Mouse (Mus musculus) heart, adult 8-10 months (tissue): ENCODE measurements at regions not wholly inside any gene's neighbourhood (a gene's known extent, or its start where the extent isn't known, plus 50 kb on each side); places are given as distances from the start of the nearest gene placed in this dataset.

Source experiments
- DNase-seq: peaks from one replicate; pipeline ENCODE4 v3.0.0; 2022; ENCODE audit warnings: low spot score

GRCm38 (mm10) chr8:77843229-77843628 is 119.0 kb upstream of the Ednra start:
- no peak for DNase-seq

- DNase-seq: no peak
These were observed 126.3 kb upstream of the Ednra start for GRCm38 (mm10) chr8:77850523-77850922.

DNA sequence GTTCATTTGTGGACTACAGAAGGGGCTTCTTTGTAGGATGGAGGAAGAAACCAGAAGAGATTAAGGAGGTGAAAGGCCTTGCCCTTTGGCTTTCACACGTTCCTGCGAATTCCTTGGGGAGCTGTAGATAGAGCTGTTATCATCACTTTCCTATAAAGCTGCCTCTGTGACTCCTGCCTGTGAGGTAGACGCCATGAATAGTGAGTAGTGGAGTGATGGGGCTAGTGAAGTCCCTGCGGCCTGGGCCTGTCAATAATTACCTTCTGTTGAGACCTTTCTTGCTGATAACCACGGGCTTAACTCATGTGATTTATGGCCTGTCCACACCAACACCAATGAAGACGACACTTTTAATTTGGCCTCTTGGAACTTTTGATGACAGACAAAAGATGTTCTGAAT is 146.0 kb upstream of the Ednra start:
- DNase-seq: no peak

DNA sequence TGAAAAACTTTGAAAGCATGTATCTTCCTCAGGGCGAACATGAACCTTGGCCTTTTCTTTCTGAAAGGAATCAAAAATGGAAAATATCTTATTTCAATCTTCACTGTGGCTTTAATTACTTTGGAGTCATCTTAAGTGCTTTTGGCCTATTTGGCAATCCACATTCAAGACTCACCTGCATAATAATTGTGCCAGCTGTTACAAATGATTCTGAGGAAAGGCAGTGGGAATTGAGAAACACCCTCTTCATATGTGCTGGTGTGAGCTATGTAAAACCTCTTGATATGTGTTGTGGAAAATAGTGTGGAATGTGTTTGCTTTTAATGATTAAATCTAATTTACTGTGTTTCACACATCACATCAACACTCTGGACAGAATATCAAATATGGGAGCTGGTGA is 148.5 kb upstream of the Ednra start:
- DNase-seq: no peak

GRCm38 (mm10) chr8:77919776-77920175 is 195.5 kb upstream of the Ednra start:
- DNase-seq: no peak

DNA sequence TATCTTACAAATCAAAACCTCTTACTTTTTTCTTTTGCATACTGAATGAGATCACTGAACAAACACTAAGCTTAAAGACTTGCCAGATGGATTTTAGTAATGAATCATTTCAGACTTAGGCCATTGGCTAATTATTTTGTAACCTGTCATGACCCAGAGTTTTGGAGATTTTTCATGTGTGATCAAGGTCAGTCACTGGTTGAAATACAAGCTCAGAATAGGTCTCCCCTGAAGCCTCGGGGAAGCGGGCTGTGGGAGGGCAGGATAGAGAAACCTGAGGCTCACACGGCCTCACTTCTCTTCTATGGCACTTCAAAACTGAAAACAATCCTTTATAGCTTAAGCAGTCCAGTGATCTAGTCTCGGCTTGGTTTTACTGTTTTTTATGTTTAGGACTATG is 197.6 kb upstream of the Ednra start:
- DNase-seq: no peak

DNA sequence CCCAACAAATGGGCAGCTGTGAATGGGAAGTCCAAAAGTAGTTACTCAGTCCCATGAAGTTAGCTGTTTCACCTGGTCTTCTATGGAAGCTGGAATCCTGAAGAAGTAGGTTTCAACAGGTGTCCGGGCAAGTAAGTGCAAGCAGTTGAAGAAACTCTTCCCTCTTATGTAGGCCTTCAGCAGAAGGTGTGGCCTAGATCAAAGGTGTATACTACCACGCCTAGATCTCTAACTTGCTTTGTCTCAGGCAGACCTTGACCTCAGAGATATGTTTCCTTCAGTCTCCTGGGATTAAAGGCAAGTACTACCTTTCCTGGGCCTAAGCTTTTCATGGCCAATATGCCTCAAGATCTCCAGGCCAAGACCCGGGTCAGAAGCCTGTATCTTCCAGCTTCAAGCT is 223.4 kb upstream of the Ednra start:
- no peak for DNase-seq

GRCm38 (mm10) chr8:77949640-77950039 is 225.4 kb upstream of the Ednra start:
- no peak for DNase-seq

- DNase-seq: no peak
These were observed 234.6 kb upstream of the Ednra start for GRCm38 (mm10) chr8:77958814-77959372.

GRCm38 (mm10) chr8:77963102-77963698 is 238.9 kb upstream of the Ednra start:
- DNase-seq: peak; percentile 67

GRCm38 (mm10) chr8:77970378-77970777 is 242.7 kb upstream of the Ttc29 start:
- no peak for DNase-seq

GRCm38 (mm10) chr8:77973714-77974113 is 239.4 kb upstream of the Ttc29 start:
- DNase-seq: no peak

- no peak for DNase-seq
These were observed 234.0 kb upstream of the Ttc29 start for GRCm38 (mm10) chr8:77979106-77979505.

DNA sequence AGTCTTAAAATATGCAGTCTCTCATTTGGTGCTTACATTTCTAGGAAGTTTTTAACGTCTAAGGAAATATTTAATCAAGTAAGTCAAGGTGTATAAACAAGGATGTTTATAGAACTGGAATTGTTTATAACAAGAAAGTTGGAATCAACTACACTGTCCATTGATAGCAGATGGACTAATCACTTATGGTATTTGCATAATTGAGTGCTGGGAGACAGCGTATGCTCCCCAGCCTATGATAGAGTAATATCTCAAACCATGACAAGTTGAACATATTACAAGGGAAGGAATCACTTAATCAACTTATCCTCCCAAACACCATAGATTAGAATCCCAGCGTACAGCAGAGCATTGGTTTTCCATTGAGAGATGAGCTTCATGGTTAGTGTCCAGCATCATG is 232.4 kb upstream of the Ttc29 start:
- no peak for DNase-seq

DNA sequence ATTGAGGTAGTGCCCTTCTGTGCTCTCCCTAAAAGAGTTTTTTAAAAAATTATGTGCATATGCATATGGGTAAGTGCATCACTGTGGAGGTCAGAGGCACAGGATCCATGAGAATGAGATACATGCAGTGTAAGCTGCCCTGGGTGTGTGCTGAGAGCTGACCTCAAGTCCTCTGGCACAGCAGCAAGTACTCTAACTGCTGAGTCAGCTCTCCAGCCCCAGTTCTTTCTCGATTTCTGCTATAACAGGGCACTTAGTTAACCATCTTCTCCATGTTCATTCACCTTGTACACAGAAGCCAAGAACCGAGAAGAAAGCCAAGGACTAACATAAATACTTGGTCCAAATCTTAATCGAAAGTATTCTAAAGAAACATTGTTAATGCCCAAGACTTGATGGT is 231.1 kb upstream of the Ttc29 start:
- DNase-seq: no peak

- DNase-seq: no peak
These were observed 229.6 kb upstream of the Ttc29 start for GRCm38 (mm10) chr8:77983476-77983875.

GRCm38 (mm10) chr8:77987237-77987636 is 225.9 kb upstream of the Ttc29 start:
- DNase-seq: no peak

DNA sequence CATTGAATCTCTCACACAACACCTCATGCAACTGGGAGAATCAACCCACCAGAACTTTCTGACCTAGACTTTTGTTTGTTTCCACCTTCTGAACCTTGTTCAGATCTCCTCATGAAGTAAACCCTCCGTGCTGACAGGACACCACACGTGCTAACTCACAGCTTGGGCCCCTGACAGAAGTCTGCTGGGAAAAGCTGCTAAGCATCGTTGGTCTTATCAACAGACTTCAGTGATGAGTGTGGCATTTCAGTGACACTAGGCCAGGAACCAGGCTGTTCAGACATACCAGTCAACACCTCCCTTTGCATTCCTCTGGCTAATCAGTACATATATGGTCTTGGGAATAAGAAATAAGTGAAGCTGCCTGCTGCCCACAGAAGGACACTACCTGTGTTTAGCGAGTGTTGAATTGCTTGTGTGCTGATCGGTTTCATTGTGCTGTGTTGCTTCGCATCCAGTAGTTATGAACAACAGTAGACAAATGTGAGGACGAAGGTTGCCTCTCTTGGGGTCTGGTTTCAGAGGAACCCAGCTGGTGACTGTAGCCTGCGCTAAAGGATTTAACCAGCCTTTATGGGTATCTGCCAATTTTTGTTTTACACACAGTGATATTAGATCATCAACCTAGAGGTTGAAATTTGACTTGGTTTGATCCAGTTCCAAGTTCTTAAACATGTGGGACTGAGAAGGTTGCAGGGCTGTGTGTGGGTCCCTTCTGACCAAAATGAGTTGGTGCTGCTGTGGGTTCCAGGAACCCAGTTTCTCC is 224.6 kb upstream of the Ttc29 start:
- DNase-seq: peak; percentile 53

GRCm38 (mm10) chr8:77991050-77991449 is 222.0 kb upstream of the Ttc29 start:
- DNase-seq: no peak

- no peak for DNase-seq
These were observed 212.8 kb upstream of the Ttc29 start for GRCm38 (mm10) chr8:78000303-78000702.

DNA sequence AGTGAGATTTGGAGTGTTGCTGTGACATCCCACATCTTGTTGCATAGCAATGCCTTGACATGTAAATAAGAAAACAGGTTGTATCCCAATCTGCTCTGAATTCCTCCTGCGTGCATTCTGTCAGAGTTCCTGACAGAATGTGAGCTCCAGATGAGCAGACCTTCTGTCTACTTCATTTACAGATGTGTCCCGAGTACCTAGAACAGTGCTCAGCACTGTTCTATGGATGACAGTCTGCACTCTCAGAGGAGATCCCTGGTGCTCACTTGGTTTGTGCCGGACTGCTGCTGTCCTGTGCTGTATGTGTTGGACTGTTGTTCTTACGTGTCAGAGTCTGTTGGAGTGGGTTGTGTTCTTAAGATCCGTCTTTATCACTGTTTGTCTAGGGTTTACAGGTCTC is 211.4 kb upstream of the Ttc29 start:
- DNase-seq: no peak

- DNase-seq: no peak
These were observed 211.0 kb upstream of the Ttc29 start for GRCm38 (mm10) chr8:78002071-78002470.

- DNase-seq: peak; percentile 63
These were observed 209.1 kb upstream of the Ttc29 start for GRCm38 (mm10) chr8:78003888-78004543.
